Mouse (Mus musculus) heart, embryonic 14.5 days (tissue): ENCODE measurements around the gene Bend5. TPM values are rescaled to one million over a fixed set of nuclear protein-coding genes. Genes with fewer than 3 reads are reported as not detected.
A peak's percentile ranks its signal among the peaks of the same experiment; 100 is the strongest.

Experiments used
- ATAC-seq: fragments of 200-750 bp; cut with Nextera tagmentation; 2 replicates; pipeline ENCODE4 v1.8.0; 2017; ENCODE audit warnings: low read depth, moderate TSS enrichment; ENCODE audit not compliant: insufficient number of reproducible peaks, insufficient read depth, low FRiP score
- H3K27ac ChIP-seq, 2 experiments: fragments of 200-500 bp in 1 of 2; fragments of 300-500 bp in 1 of 2; sonication (generic) in 1 of 2; replicated peaks in 1 of 2; 2 replicates each; pipeline ENCODE4 v1.5.1; 2012 to 2014; ENCODE audit warnings: low read depth in 2 of 2, low read length in 2 of 2, control low read depth in 1 of 2, mild to moderate bottlenecking in 1 of 2, mixed read lengths in 1 of 2; ENCODE audit not compliant: control insufficient read depth in 1 of 2, insufficient read depth in 1 of 2
- H3K27me3 ChIP-seq: fragments of 300-500 bp; sonication (generic); 2 replicates; pipeline ENCODE4 v1.6.1; 2014; ENCODE audit warnings: mild to moderate bottlenecking, low read length, control low read depth; ENCODE audit not compliant: control insufficient read depth, insufficient read depth
- H3K36me3 ChIP-seq: fragments of 300-500 bp; sonication (generic); 2 replicates; pipeline ENCODE4 v1.6.1; 2014; ENCODE audit warnings: mild to moderate bottlenecking, control low read depth, low read length, mixed read lengths; ENCODE audit not compliant: control insufficient read depth, insufficient read depth
- H3K4me1 ChIP-seq, 2 experiments: fragments of 200-500 bp in 1 of 2; fragments of 300-500 bp in 1 of 2; sonication (generic) in 1 of 2; 2 replicates each; pipeline ENCODE4 v1.6.1; 2012 to 2014; ENCODE audit warnings: low read length in 2 of 2, control low read depth in 1 of 2, mixed read lengths in 1 of 2; ENCODE audit not compliant: control insufficient read depth in 2 of 2, insufficient read depth in 2 of 2
- H3K4me2 ChIP-seq: fragments of 300-500 bp; sonication (generic); 2 replicates; pipeline ENCODE4 v1.6.1; 2014; ENCODE audit warnings: mild to moderate bottlenecking, low read length
- H3K4me3 ChIP-seq, 2 experiments: fragments of 200-500 bp in 1 of 2; fragments of 300-500 bp in 1 of 2; sonication (generic) in 1 of 2; 2 replicates each; pipeline ENCODE4 v1.5.1; 2012 to 2014; ENCODE audit warnings: low read length in 2 of 2, mild to moderate bottlenecking in 2 of 2, control low read depth in 1 of 2, low read depth in 1 of 2, moderate library complexity in 1 of 2; ENCODE audit not compliant: control insufficient read depth in 1 of 2, insufficient read depth in 1 of 2
- H3K9ac ChIP-seq: fragments of 300-500 bp; sonication (generic); 2 replicates; pipeline ENCODE4 v1.6.1; 2014; ENCODE audit warnings: mild to moderate bottlenecking, low read length
- H3K9me3 ChIP-seq: fragments of 300-500 bp; sonication (generic); 2 replicates; pipeline ENCODE4 v1.6.1; 2016; ENCODE audit warnings: low read length, control low read depth; ENCODE audit not compliant: control insufficient read depth
- WGBS: fragments of 180-500 bp; shearing (Covaris S2); extraction: QIAGEN DNeasy Blood & Tissue Kit; methylation state at CpG from one replicate; pipeline ENCODE4 v1.1.7; 2014; 5-methylcytosine and 5-hydroxymethylcytosine counted together
- polyA plus RNA-seq: library from polyadenylated mRNA; unstranded; fragments of >200 nt; fragmentation: Nextera tagmentation; extraction: Ambion mirVana; gene quantifications from 2 replicates; pipeline ENCODE4 v1.2.1, GENCODE M21; 2014

The Bend5 gene
- polyA plus RNA-seq, 1 experiment from 2014 or later, result 20.3 TPM

DNA sequence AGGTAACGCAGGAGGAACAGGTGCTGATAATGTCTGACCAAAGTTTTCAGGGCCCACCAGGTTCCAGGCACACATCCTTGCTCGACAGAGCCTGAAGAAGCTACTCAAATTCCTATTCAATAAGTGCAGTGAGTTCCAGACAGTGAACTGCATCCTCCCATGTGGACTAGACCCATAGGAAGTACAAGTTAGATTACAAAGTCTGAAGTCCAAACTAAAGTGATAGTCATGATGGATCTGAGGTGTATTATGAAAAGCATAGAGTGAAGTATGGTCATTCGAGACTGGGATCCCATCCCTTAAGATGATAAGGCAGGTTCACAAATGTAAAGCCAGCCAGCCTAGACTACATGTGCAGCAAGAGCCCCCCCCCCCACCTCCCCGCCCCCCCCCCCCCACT is 6.1 kb downstream of the Bend5 start:
- Histone ChIP-seq H3K4me2 (no peak overlapping the region), H3K4me3 (no peak overlapping the region), H3K9ac (no peak overlapping the region), H3K4me1 (peaks cover 4 to 8% of the 10 kb centered on the region in 2 experiments; a peak in 3 of 4 replicates), H3K9me3 (no peaks in the 10 kb centered on the region), H3K27ac (no peak overlapping the region), H3K36me3 (peaks cover 12% of the 10 kb centered on the region), H3K27me3 (no peaks in the 10 kb centered on the region)
- no peak for ATAC-seq
- 83% methylated on average over 4 of the region's 4 CpGs for WGBS

DNA sequence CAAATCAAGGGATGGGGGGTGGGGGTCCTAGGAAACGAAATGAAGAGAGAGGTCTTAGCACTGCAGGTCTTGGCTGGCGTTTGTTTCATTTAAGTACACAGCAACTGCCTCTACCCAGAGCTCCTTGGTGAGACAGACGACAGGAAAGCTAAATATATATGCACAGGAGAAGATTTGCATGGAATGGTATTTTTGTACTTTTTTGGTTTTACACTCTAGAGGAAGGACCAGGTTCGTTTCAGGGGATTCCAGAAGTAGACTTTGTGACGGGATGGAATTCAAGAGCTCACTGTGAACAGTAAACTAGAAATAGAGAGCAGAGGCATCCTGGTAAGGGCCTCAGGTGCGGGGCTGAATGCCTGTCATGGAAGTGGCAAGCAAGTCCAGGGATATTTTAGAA is 7.0 kb downstream of the Bend5 start:
- H3K27ac ChIP-seq, result no peak overlapping the region
- no peak for ATAC-seq
- H3K4me1 ChIP-seq, result peaks cover 0 to 5% of the 10 kb centered on the region in 2 experiments; a peak in 1 of 4 replicates
- H3K9ac ChIP-seq, result no peak overlapping the region
- no peaks in the 10 kb centered on the region for H3K27me3 ChIP-seq
- no peak overlapping the region for H3K4me2 ChIP-seq
- WGBS, result 72% methylated on average over 6 of the region's 6 CpGs
- H3K4me3 ChIP-seq, result no peak overlapping the region
- H3K36me3 ChIP-seq, result peaks cover 12% of the 10 kb centered on the region
- no peaks in the 10 kb centered on the region for H3K9me3 ChIP-seq

DNA sequence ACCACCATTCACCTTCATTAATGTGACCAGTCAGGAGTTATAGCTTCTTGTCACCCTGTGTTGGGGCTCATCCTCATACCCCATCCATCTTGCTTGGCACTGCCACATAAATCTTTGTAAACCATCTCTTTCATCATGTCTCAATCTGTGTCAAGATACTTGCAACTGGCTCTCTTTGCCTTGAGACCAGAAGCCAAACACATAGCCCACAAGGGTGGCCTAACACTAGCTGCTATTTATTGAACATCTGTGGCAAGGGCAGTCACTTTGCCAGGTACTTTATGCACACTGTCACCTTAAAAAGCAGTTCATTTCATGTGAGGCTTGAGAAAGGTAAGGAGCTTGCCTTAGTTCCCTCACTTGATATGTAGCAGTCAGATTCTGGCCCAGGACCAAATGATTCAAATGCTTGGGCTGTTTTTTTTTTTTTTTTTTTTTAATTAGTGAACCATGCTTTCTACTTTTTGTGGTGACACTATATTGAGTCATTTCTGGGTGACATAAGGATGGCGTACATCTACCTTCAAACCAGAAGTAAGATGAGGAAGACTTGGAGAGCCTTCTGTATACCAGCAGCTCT is 9.7 kb downstream of the Bend5 start:
- WGBS, result 87% methylated on average over 1 of the region's 1 CpGs
- H3K4me2 ChIP-seq, result no peak overlapping the region
- no peak overlapping the region for H3K9ac ChIP-seq
- peaks cover 0 to 5% of the 10 kb centered on the region in 2 experiments; a peak in 1 of 4 replicates for H3K4me1 ChIP-seq
- no peak overlapping the region for H3K4me3 ChIP-seq
- no peaks in the 10 kb centered on the region for H3K9me3 ChIP-seq
- H3K36me3 ChIP-seq, result no peaks in the 10 kb centered on the region
- H3K27me3 ChIP-seq, result no peaks in the 10 kb centered on the region
- no peak overlapping the region for H3K27ac ChIP-seq
- no peak for ATAC-seq

DNA sequence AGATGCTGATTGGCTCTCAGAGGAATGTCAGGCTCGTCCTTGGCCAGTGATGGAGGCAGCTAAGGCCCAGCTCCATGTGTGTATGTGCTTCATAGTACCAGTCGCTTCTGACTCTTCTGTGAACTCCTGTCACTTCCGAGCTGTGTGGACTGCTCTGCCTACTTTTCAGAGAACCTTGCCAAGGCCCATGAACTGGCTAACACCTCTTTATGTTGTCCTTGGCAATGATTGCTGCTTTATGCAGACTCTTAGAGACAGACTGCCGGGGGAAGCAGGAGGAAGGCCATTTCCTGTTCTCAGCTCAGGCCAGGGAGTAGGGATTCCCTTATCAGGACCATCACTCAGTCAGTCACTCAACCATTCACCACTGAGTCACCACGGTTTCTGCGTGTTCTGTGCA is 10.4 kb downstream of the Bend5 start:
- ATAC-seq, result peak; percentile 83
- no peak overlapping the region for H3K9ac ChIP-seq

DNA sequence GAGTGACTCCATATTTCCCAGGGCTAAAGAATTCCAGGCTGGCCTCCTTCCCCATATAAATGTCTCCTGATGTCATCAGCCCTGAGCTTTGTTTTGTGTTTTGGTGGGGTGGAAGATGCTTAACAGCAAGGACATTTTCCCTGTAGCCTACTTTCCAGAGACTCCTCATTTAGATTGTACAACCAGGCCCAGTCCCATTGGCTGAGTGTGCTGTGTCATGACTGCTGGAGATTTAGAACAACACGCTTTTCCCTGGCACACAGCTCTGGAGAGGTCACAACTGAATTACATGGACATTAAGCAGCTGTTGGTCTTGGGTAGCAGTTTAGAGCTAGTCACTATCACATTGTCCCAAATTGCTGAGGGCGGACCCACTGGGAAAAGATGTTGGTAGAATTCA is 16.4 kb downstream of the Bend5 start:
- 86% methylated on average over 2 of the region's 2 CpGs for WGBS
- H3K27me3 ChIP-seq, result no peaks in the 10 kb centered on the region
- no peak overlapping the region for H3K27ac ChIP-seq
- H3K4me2 ChIP-seq, result no peak overlapping the region
- ATAC-seq, result no peak
- peaks cover 46% of the 10 kb centered on the region for H3K36me3 ChIP-seq
- H3K4me3 ChIP-seq, result no peak overlapping the region
- H3K9ac ChIP-seq, result no peak overlapping the region
- H3K4me1 ChIP-seq, result no peaks in the 10 kb centered on the region
- H3K9me3 ChIP-seq, result no peaks in the 10 kb centered on the region

More for the DNA sequence above, 10.4 kb downstream of the Bend5 start:
- Histone ChIP-seq H3K4me3 (no peak overlapping the region), H3K4me1 (peaks cover 0 to 5% of the 10 kb centered on the region in 2 experiments; a peak in 1 of 4 replicates), H3K27ac (no peak overlapping the region), H3K4me2 (no peak overlapping the region), H3K9me3 (no peaks in the 10 kb centered on the region), H3K27me3 (no peaks in the 10 kb centered on the region), H3K36me3 (no peaks in the 10 kb centered on the region)
- WGBS, result 25% methylated on average over 6 of the region's 6 CpGs

DNA sequence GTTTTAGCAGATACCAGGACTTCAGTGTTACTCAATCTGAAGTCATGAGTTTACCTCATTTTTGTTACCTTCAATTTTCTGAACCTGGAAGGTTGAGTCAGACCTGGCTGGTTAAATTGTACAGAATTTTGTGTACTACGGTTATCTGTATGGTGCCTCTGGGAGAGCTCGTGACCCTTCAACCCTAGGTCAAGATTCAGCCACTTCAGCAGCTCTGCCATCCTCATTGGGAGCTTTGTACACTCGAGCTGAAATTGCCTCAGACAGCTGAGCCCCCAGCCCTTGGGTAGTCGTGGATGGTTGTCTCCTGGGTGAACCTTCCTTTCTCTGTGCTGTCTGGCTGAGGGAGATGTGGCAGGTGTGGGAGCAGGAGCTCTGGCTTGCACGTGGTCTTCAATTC is 17.2 kb downstream of the Bend5 start:
- no peaks in the 10 kb centered on the region for H3K9me3 ChIP-seq
- H3K27ac ChIP-seq, result no peak overlapping the region
- H3K4me3 ChIP-seq, result no peak overlapping the region
- H3K4me1 ChIP-seq, result no peaks in the 10 kb centered on the region
- H3K9ac ChIP-seq, result no peak overlapping the region
- ATAC-seq, result no peak
- no peaks in the 10 kb centered on the region for H3K27me3 ChIP-seq
- peaks cover 52% of the 10 kb centered on the region for H3K36me3 ChIP-seq
- WGBS, result 67% methylated on average over 5 of the region's 5 CpGs
- no peak overlapping the region for H3K4me2 ChIP-seq

DNA sequence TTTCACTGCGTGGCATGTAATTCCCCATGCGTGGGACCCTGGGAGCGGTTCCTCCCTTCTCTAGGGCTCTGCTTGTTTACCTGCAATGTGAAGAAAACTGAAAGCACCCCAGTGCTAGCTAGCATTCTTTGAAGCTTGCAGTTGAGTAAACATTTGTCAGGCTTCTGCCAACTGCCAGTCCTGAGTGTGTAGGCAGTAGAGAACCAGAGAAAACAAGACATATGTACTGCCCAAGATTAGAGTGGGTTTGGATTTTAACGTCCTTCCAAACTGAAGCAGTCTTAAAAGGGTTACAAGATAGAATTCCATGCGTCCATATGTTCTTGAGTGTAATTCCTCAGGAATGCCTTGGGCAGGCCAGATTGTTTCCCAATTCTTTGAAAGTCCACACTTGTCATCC is 17.6 kb downstream of the Bend5 start:
- H3K4me1 ChIP-seq, result no peaks in the 10 kb centered on the region
- no peak overlapping the region for H3K4me2 ChIP-seq
- no peak for ATAC-seq
- no peaks in the 10 kb centered on the region for H3K9me3 ChIP-seq
- WGBS, result 82% methylated on average over 5 of the region's 5 CpGs
- no peak overlapping the region for H3K27ac ChIP-seq
- H3K4me3 ChIP-seq, result no peak overlapping the region
- H3K36me3 ChIP-seq, result peaks cover 53% of the 10 kb centered on the region
- no peaks in the 10 kb centered on the region for H3K27me3 ChIP-seq
- H3K9ac ChIP-seq, result no peak overlapping the region

DNA sequence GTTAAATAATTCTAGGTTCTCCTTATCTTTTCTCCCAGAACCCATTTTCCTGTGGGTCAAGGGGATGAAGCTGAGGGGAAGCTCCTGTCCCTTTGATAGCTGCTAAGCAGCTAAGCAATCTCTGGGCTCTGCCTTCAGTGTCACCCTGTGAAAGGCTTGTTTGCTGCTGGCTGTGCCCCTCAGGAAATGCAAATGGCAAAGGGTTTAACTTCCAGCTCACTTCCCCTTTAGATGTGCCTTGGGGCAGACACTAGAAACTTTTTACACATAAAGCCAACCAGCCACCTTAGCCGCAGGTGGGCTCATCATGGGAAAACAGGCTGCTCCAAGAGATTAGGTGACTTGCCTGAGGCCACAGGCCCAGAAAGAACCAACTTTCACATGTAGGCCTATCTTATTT is 26.9 kb downstream of the Bend5 start:
- H3K9ac ChIP-seq, result no peak overlapping the region
- H3K27ac ChIP-seq, result no peak overlapping the region
- ATAC-seq, result no peak
- no peak overlapping the region for H3K4me3 ChIP-seq
- peaks cover 13 to 34% of the 10 kb centered on the region in 2 experiments for H3K4me1 ChIP-seq
- no peaks in the 10 kb centered on the region for H3K9me3 ChIP-seq
- peaks cover 11% of the 10 kb centered on the region; the same call in 1 of the 2 replicates for H3K36me3 ChIP-seq
- H3K4me2 ChIP-seq, result no peak overlapping the region
- H3K27me3 ChIP-seq, result no peaks in the 10 kb centered on the region
- WGBS, result 100% methylated on average over 1 of the region's 1 CpGs
